8 mouse cellular contexts compared by ENCODE assay signal in the genomic region with DNA sequence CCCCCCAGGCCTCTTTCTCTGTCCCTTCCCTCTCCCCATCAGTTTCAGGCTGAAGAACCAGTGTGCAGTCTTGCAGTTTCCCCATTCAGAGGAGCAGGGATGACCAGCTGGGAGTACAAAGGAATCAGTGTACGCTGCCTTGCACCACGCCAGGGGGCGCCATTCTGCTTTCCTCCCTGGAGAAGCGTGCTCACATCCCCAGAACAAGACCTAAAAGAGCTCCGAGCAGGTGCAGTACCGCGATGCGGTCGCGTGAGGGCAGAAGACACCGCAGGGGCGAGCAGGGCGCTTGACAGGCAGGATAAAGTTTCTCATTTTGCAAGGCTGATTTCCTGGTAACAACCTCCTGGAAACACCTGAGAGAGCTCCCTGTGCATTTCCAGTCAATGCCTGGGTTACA. TPM values are rescaled to one million over a fixed set of nuclear protein-coding genes. Genes with fewer than 3 reads are reported as not detected.
DNase-seq lines count a peak whose midpoint lies in the region; ATAC-seq lines count a peak whose summit lies in the region.

No protein-coding gene starts in this region.

- H3K27ac ChIP-seq in hindbrain, embryonic 14.5 days = no peak overlapping the region

- H3K4me1 ChIP-seq in hindbrain, embryonic 14.5 days (replicated peaks; ENCODE audit: control insufficient read depth, insufficient read depth, low read length) = no peaks in the 10 kb centered on the region

- H3K4me2 ChIP-seq in hindbrain, embryonic 14.5 days (replicated peaks) = no peak overlapping the region

- no peaks in the 10 kb centered on the region for H3K9me3 ChIP-seq in hindbrain, embryonic 14.5 days (ENCODE audit: control insufficient read depth, low read length)

- no peak overlapping the region for H3K4me3 ChIP-seq in hindbrain, embryonic 14.5 days (replicated peaks; ENCODE audit: low read length)

- H3K9ac ChIP-seq in hindbrain, embryonic 14.5 days = no peak overlapping the region

- H3K36me3 ChIP-seq in hindbrain, embryonic 14.5 days (replicated peaks; ENCODE audit: control insufficient read depth, insufficient read depth) = no peaks in the 10 kb centered on the region

- H3K27me3 ChIP-seq in hindbrain, embryonic 14.5 days (ENCODE audit: control insufficient read depth, insufficient read depth, low read length) = no peaks in the 10 kb centered on the region

- peak; percentile 98 for DNase-seq in ZHBTc4 (ENCODE audit: low read depth, low spot score)
- peak; percentile 93 to 94 for DNase-seq in cerebellum, postnatal 36 days
- DNase-seq in frontal cortex, postnatal 36 days (ENCODE audit: low spot score in 2 of 2) = peak; percentile 96 to 97
- DNase-seq in hindbrain, embryonic 14.5 days (ENCODE audit: low spot score) = peak; percentile 85
- peak; percentile 93 to 96 for DNase-seq in layer of hippocampus, postnatal 36 days
- DNase-seq in lung, postnatal 25 days (ENCODE audit: low spot score) = peak; percentile 93
- DNase-seq in right cerebral cortex, postnatal 14 days = peak; percentile 98
- peak; percentile 97 for DNase-seq in urinary bladder, postnatal 25 days (ENCODE audit: low spot score)

- peak; percentile 48; the same call in 1 of the 2 replicates for ATAC-seq in hindbrain, embryonic 14.5 days (ENCODE audit: low FRiP score)

- WGBS in hindbrain, embryonic 14.5 days = 1% methylated on average over 13 of the region's 13 CpGs

RNA-seq across cellular contexts. Expression of a gene that starts 0.6 kb away (rescaled TPM):
- polyA plus RNA-seq in hindbrain, embryonic 14.5 days (2014; fragmentation: Nextera tagmentation; extraction: Ambion mirVana) = not detected in 2 replicates
- not detected for total RNA-seq in layer of hippocampus, postnatal 36 days (2021)

RNA-seq across cellular contexts. Expression of a gene that starts 8.2 kb away (rescaled TPM):
- 0.50 TPM in 1 of 2 replicates, not detected in the other for polyA plus RNA-seq in hindbrain, embryonic 14.5 days (2014; fragmentation: Nextera tagmentation; extraction: Ambion mirVana)
- not detected for total RNA-seq in layer of hippocampus, postnatal 36 days (2021)

RNA-seq across cellular contexts. Expression of a gene that starts 25.0 kb away (rescaled TPM):
- polyA plus RNA-seq in hindbrain, embryonic 14.5 days (2014; fragmentation: Nextera tagmentation; extraction: Ambion mirVana) = 6.2 and 7.5 TPM in 2 replicates
- total RNA-seq in layer of hippocampus, postnatal 36 days (2021) = 1 to 10 TPM; 7.1 to 8.4 TPM

RNA-seq across cellular contexts. Expression of a gene that starts 39.6 kb away (rescaled TPM):
- polyA plus RNA-seq in hindbrain, embryonic 14.5 days (2014; fragmentation: Nextera tagmentation; extraction: Ambion mirVana) = not detected in 2 replicates
- not detected for total RNA-seq in layer of hippocampus, postnatal 36 days (2021)
